Mouse (Mus musculus): ENCODE results near the gene Kctd21. TPM values are rescaled to one million over a fixed set of nuclear protein-coding genes. Genes with fewer than 3 reads are reported as not detected.

The Kctd21 gene
- total RNA-seq (2021) = 10 to 100 TPM; 10.7 TPM
- long read RNA-seq, experiment 1, transcript Kctd21-201 (2 exons, 2,966 nt) = major isoform, 5 of 11 reads
- long read RNA-seq, experiment 1, partial matches to known transcripts = 0 of 11 reads
- long read RNA-seq, experiment 1, other reads (novel, unspliced or antisense) = 6 of 11 reads
- long read RNA-seq, experiment 2, transcript Kctd21-201 (2 exons, 2,966 nt) = major isoform, 7 of 10 reads
- long read RNA-seq, experiment 2, partial matches to known transcripts = 0 of 10 reads
- long read RNA-seq, experiment 2, other reads (novel, unspliced or antisense) = 3 of 10 reads

GRCm38 (mm10) chr7:97331726-97332666, at the start of gene Kctd21, which contains the start of gene Usp35:
Gene Kctd21, plus strand, starts transcription at chr7:97332327.
Gene Usp35, minus strand, starts transcription at chr7:97332020.
- peak; percentile 93 to 94 for DNase-seq (ENCODE audit: low spot score in 2 of 2)
- intact Hi-C loops (cut with DNase I) = no loop called here

- intact Hi-C loops (cut with DNase I) = loop anchor here (2.0 to 5.0 kb wide), 2 partner anchors 218 to 325 kb away; no protein-coding TSS in a partner anchor
Measured at GRCm38 (mm10) chr7:97296986-97297385, 35.1 kb upstream of the Kctd21 start.

GRCm38 (mm10) chr7:97297466-97297865, 34.7 kb upstream of the Kctd21 start:
- intact Hi-C loops (cut with DNase I) = loop anchor here (2.0 to 5.0 kb wide), 2 partner anchors 219 to 325 kb away; no protein-coding TSS in a partner anchor
- DNase-seq (ENCODE audit: low spot score in 2 of 2) = peak; percentile 78 to 83

More at GRCm38 (mm10) chr7:97296986-97297385, 35.1 kb upstream of the Kctd21 start:
- DNase-seq (ENCODE audit: low spot score in 2 of 2) = no peak

- no peak for DNase-seq (ENCODE audit: low spot score in 2 of 2)
- intact Hi-C loops (cut with DNase I) = loop anchor here (5.0 kb wide), 1 partner anchor 326 kb away; no protein-coding TSS in a partner anchor
Measured at GRCm38 (mm10) chr7:97298279-97298678, 33.8 kb upstream of the Kctd21 start.

- DNase-seq (ENCODE audit: low spot score in 2 of 2) = no peak
- intact Hi-C loops (cut with DNase I) = loop anchor here (5.0 kb wide), 1 partner anchor 327 kb away; no protein-coding TSS in a partner anchor
Measured at GRCm38 (mm10) chr7:97298943-97299342, 33.2 kb upstream of the Kctd21 start.

GRCm38 (mm10) chr7:97300914-97301313, 31.2 kb upstream of the Kctd21 start:
- no peak for DNase-seq (ENCODE audit: low spot score in 2 of 2)
- intact Hi-C loops (cut with DNase I) = no loop called here

DNA sequence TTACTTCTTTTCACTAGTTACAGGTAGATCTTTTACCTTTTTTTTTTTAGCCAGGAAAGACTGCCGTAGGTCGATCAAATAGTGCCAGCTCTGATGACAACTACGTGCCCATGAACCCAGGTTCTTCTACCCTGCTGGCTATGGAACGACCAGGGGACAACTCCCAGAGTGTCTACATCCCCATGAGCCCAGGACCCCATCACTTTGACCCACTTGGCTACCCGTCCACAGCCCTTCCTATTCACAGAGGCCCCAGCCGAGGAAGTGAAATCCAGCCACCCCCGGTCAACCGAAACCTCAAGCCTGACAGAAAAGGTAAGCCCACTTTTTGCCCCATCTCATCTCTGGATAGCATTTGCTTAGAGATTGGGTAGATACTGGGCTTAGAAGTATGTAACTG, 30.8 kb upstream of the Kctd21 start:
- DNase-seq (ENCODE audit: low spot score in 2 of 2) = no peak
- intact Hi-C loops (cut with DNase I) = no loop called here

- intact Hi-C loops (cut with DNase I) = no loop called here
- no peak for DNase-seq (ENCODE audit: low spot score in 2 of 2)
Measured at GRCm38 (mm10) chr7:97302261-97302660, 29.9 kb upstream of the Kctd21 start.

DNA sequence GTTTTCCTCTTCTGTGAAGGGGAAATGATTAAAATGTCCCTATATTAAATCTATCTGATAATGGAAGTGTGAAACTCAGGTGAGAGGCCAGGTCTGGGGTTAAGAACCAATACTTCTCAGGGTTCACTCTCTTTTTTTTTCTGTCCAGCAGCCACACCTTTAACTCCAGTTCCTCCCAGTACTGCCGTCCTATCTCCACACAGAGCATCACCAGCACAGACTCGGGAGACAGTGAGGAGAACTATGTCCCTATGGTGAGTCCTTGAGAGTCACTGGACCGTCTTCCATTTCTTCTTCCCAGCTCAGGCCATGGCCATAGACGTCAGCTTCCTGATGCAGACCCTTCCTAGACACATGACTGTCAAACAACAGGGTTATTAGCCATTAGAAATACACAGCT, 29.3 kb upstream of the Kctd21 start:
- intact Hi-C loops (cut with DNase I) = no loop called here
- no peak for DNase-seq (ENCODE audit: low spot score in 2 of 2)

DNA sequence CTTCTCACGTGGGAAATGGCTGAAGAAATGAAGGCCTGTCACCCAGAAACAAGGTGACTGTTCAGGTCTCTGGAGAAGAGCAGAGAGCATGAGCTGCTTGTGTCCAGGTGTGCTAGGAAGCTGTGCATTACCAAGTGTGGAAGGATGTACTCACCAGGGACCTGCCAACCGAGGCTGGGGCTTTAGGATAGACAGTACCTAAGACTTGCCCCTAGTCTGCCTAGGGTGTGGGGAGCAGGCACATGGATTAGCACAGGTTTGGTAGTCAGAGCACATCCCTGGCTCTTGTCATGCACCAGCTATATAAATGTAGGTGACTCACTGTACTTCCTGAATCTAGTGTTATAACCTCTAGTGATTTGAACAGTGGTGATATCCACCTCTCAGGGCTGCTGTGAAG, 28.5 kb upstream of the Kctd21 start:
- no peak for DNase-seq (ENCODE audit: low spot score in 2 of 2)
- intact Hi-C loops (cut with DNase I) = no loop called here

DNA sequence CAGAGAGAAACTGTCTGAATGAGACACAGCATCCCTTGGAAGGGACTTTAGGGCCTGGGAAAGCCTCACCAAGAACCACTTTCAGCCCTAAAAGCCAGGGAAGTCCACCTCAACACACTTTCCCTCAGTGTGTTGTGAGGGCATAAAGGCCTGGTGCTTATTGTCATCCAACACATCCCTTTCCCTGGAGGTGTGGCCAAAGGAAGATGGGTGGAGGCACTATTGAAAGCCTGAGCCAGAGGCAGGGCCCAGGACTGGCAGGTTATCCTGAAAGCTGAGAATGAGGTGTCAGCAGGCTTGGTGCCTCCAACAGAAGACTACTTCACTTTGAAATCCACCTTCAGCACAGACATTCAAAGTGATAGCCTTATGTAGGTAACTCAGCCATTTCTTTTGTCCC, 27.7 kb upstream of the Kctd21 start:
- intact Hi-C loops (cut with DNase I) = no loop called here
- peak in 1 of 2 experiments; percentile 1 for DNase-seq (ENCODE audit: low spot score in 2 of 2)

DNA sequence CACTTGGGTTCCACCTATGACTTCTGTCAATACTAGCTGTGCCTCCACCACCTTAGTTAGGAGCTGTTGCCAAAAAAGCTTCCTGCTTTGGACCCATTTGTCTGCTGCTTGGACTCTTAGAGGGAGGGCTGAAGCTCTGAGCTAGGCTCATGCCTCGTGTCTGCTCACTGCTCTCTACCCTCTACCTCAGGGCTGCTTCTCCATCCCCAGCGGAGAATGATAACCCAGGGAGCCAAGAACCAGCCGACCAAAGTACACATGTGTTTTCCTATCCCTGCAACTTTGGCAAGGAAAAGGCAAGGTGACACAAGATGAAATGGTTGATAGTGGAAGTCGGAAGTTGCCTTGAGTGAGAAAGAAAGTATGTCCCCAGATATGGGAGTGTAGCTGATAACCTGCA, 26.9 kb upstream of the Kctd21 start:
- intact Hi-C loops (cut with DNase I) = no loop called here
- peak in 1 of 2 experiments; percentile 1 for DNase-seq (ENCODE audit: low spot score in 2 of 2)

GRCm38 (mm10) chr7:97306813-97307212, 25.3 kb upstream of the Kctd21 start:
- intact Hi-C loops (cut with DNase I) = no loop called here

GRCm38 (mm10) chr7:97307546-97307945, 24.6 kb upstream of the Kctd21 start:
- peak in 1 of 2 experiments; percentile 1 for DNase-seq (ENCODE audit: low spot score in 2 of 2)
- intact Hi-C loops (cut with DNase I) = no loop called here

More at GRCm38 (mm10) chr7:97306813-97307212, 25.3 kb upstream of the Kctd21 start:
- no peak for DNase-seq (ENCODE audit: low spot score in 2 of 2)

DNA sequence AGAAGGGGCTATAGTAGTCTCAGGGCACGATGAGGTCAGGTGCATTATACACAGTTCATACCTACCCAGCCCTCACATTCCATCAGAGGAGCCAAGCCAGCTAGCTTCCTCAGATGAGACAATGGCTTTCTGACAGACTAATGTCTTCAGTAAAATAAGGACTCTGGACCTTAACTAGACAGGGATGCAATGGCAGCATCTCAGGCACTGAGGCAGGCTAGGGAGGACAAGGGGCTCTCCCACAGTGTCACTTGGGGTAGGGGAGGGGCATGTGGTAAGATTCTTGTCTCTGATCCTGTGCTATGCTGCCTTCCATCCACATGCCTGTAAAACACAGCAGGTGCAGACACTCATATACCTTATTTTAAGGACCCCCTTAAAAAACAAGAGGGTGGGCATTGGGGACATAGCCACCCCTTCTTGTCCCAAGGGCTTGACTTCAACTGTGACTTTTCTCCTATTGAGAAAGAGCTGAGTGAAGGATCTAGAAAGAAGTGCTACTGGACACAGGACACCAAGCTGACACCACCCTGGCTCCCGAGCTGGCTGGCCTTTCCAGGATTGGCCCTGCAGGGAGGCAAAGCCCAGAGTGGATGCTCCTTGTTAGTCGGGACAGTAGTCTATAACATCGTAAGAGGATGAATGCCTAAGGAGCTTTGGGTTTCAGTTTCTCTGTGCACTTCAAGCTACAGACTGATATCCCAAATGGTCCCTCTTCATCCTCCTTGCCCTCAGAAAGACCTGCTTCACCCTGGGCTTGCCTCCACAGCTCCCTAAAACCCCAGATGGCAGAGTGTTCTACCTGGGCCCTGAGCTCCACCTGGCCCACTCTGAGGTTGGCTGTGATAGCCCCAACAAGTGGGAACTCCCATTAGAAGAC, 22.4 kb upstream of the Kctd21 start:
- intact Hi-C loops (cut with DNase I) = no loop called here
- no peak for DNase-seq (ENCODE audit: low spot score in 2 of 2)

GRCm38 (mm10) chr7:97310341-97310635, 21.8 kb upstream of the Kctd21 start:
- intact Hi-C loops (cut with DNase I) = no loop called here
- DNase-seq (ENCODE audit: low spot score in 2 of 2) = no peak

- no peak for DNase-seq (ENCODE audit: low spot score in 2 of 2)
- intact Hi-C loops (cut with DNase I) = no loop called here
Measured at GRCm38 (mm10) chr7:97311620-97312019, 20.5 kb upstream of the Kctd21 start.

GRCm38 (mm10) chr7:97312196-97312595, 19.9 kb upstream of the Kctd21 start:
- intact Hi-C loops (cut with DNase I) = no loop called here
- no peak for DNase-seq (ENCODE audit: low spot score in 2 of 2)

DNA sequence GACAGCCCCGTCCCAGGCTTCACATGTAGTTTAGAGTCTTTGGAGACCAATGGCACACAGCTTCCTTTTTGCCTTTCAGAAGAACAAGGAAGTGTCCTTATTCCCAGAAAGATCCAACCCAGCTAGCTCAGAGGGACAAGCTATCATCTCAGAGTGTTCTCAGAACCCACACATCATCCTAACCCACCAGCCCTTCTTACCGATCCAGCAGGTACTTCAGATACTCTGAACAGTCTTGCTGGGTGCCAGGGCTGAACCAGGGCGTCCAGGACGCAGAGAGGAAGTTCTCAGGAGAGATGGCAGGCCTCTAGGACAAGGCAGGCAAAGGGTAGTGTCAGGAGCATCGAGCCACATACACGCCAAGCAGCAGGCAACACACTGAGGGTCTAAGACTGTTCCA, 19.3 kb upstream of the Kctd21 start:
- DNase-seq (ENCODE audit: low spot score in 2 of 2) = no peak

More for the DNA sequence above, 19.3 kb upstream of the Kctd21 start:
- intact Hi-C loops (cut with DNase I) = no loop called here
